Mouse (Mus musculus) heart, embryonic 10.5 days (tissue): ENCODE results near the gene Arl13b. TPM values are rescaled to one million over a fixed set of nuclear protein-coding genes. Genes with fewer than 3 reads are reported as not detected.

ENCODE experiments used
- DNase-seq: peaks from one replicate; pipeline ENCODE4 v3.0.0-alpha.2; 2017; ENCODE audit warnings: low spot score
- H3K27ac ChIP-seq: fragments of 300-500 bp; sonication (generic); 2 replicates; pipeline ENCODE4 v1.5.1; 2016; ENCODE audit warnings: mild to moderate bottlenecking
- H3K27me3 ChIP-seq: fragments of 300-500 bp; sonication (generic); 2 replicates; pipeline ENCODE4 v1.6.1; 2016; ENCODE audit warnings: mild to moderate bottlenecking; ENCODE audit not compliant: poor library complexity, insufficient read depth, severe bottlenecking
- H3K36me3 ChIP-seq: fragments of 300-500 bp; sonication (generic); 2 replicates; pipeline ENCODE4 v1.6.1; 2016; ENCODE audit warnings: mild to moderate bottlenecking, moderate library complexity
- H3K4me1 ChIP-seq: fragments of 300-500 bp; sonication (generic); 2 replicates; pipeline ENCODE4 v1.6.1; 2016; ENCODE audit warnings: mild to moderate bottlenecking
- H3K4me3 ChIP-seq: fragments of 300-500 bp; sonication (generic); 2 replicates; pipeline ENCODE4 v1.5.1; 2016; ENCODE audit warnings: mild to moderate bottlenecking, moderate library complexity
- H3K9me3 ChIP-seq: fragments of 300-500 bp; sonication (generic); 2 replicates; pipeline ENCODE4 v1.6.1; 2016; ENCODE audit warnings: mild to moderate bottlenecking, moderate library complexity
- WGBS: fragments of 180-500 bp; shearing (Covaris S2); methylation state at CpG from one replicate; pipeline ENCODE4 v1.1.7; 2016; 5-methylcytosine and 5-hydroxymethylcytosine counted together
- microRNA-seq: library from miRNA; unstranded; fragments of <30 nt; microRNA quantifications from one replicate; pipeline ENCODE4, GENCODE M21; 2017
- polyA plus RNA-seq: library from polyadenylated mRNA; unstranded; fragments of >200 nt; fragmentation: Nextera tagmentation; extraction: Ambion mirVana; gene quantifications from 2 replicates; pipeline ENCODE4 v1.2.1, GENCODE M21; 2016

Gene Arl13b
- polyA plus RNA-seq, 1 experiment from 2014 or later, result 15.4 TPM

GRCm38 (mm10) chr16:62753079-62753478 is 93.8 kb downstream of the Arl13b start:
- Histone ChIP-seq H3K4me3 (no peak overlapping the region), H3K9me3 (no peaks in the 10 kb centered on the region), H3K27me3 (no peaks in the 10 kb centered on the region), H3K27ac (no peak overlapping the region), H3K36me3 (no peaks in the 10 kb centered on the region), H3K4me1 (no peaks in the 10 kb centered on the region)
- WGBS, result 88% methylated on average over 4 of the region's 4 CpGs
- no peak for DNase-seq

GRCm38 (mm10) chr16:62745875-62746274 is 101.0 kb downstream of the Arl13b start:
- H3K36me3 ChIP-seq, result 0 out of 2 replicates have a peak, but pooled peaks cover 4% of the 10 kb centered on the region
- no peak overlapping the region for H3K27ac ChIP-seq
- 76% methylated on average over 2 of the region's 2 CpGs for WGBS
- H3K27me3 ChIP-seq, result no peaks in the 10 kb centered on the region
- H3K4me3 ChIP-seq, result no peak overlapping the region
- H3K4me1 ChIP-seq, result no peaks in the 10 kb centered on the region
- no peak for DNase-seq
- no peaks in the 10 kb centered on the region for H3K9me3 ChIP-seq

Small RNA genes within 50 kb of the gene (microRNA-seq; reads per million reads assigned to microRNA genes)
- not detected for gene Gm25986

Other genes starting within 250 kb of the Arl13b start
- gene Nsun3, start 60.2 kb downstream of the Arl13b start, polyA plus RNA-seq, result 6.9 and 9.6 TPM in 2 replicates
- gene Stx19, start 32.4 kb downstream of the Arl13b start, polyA plus RNA-seq, result 0.20 and 0.22 TPM in 2 replicates
- 15.2 and 17.4 TPM in 2 replicates for gene Pros1, start 7.3 kb upstream of the Arl13b start, polyA plus RNA-seq